Comparison of ENCODE assay signal across 24 mouse cellular contexts in the genomic region with DNA sequence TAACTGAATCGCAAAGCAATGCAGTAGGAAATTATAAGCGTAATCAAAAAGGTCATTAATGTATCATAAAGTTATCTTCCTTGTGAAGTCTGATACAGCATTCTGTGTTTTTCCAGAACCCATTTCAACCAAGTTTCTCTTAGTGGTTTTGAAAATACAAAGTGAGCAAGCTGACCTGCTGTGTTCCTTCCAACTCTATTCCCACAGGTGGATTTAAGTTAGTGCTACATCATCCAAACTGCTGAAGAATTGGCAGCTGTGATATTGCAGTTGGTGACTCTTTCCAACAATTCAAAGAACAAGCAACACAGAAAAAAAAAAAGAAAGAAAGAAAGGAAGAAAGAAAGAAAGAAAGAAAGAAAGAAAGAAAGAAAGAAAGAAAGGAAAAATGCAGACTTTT.
"Had no signal": no experiment of that assay in that cellular context is flagged by ENCODE, and none has a peak within 500 bp of the region (broad histone marks: within the 10 kb centered on the region; RNA-seq: fewer than 3 reads in every experiment).

No protein-coding gene starts in this region.

- H3K27me3 ChIP-seq: heart, embryonic 12.5 days; hindbrain, embryonic 12.5 days; kidney, embryonic 15.5 days; limb, embryonic 12.5 days; limb, embryonic 15.5 days; liver, embryonic 12.5 days had no signal

- H3K4me3 ChIP-seq: heart, embryonic 10.5 days; heart, embryonic 12.5 days; hindbrain, embryonic 10.5 days; hindbrain, embryonic 12.5 days; kidney, embryonic 15.5 days; limb, embryonic 12.5 days; limb, embryonic 15.5 days; liver, embryonic 12.5 days had no signal

- H3K27ac ChIP-seq: heart, embryonic 10.5 days; hindbrain, embryonic 10.5 days; hindbrain, embryonic 12.5 days; hindbrain, embryonic 14.5 days; kidney, embryonic 15.5 days; kidney, postnatal 0 days; limb, embryonic 12.5 days; limb, embryonic 15.5 days; liver, embryonic 12.5 days; liver, embryonic 14.5 days had no signal

- H3K9me3 ChIP-seq: heart, embryonic 10.5 days; heart, embryonic 12.5 days; hindbrain, embryonic 10.5 days; hindbrain, embryonic 12.5 days; kidney, embryonic 15.5 days; limb, embryonic 12.5 days; limb, embryonic 15.5 days; liver, embryonic 12.5 days had no signal

- H3K4me1 ChIP-seq: heart, embryonic 10.5 days; heart, embryonic 12.5 days; hindbrain, embryonic 10.5 days; hindbrain, embryonic 12.5 days; kidney, embryonic 15.5 days; limb, embryonic 12.5 days; limb, embryonic 15.5 days; liver, embryonic 12.5 days had no signal

- ATAC-seq: hindbrain, embryonic 16.5 days; intestine, embryonic 16.5 days; liver, embryonic 12.5 days had no signal

- H3K4me2 ChIP-seq: heart, embryonic 12.5 days; hindbrain, embryonic 12.5 days; hindbrain, embryonic 14.5 days; kidney, embryonic 15.5 days; limb, embryonic 12.5 days; limb, embryonic 15.5 days; liver, embryonic 12.5 days had no signal

- H3K36me3 ChIP-seq: heart, embryonic 10.5 days; heart, embryonic 12.5 days; hindbrain, embryonic 10.5 days; hindbrain, embryonic 12.5 days; kidney, embryonic 15.5 days; limb, embryonic 12.5 days; limb, embryonic 15.5 days; liver, embryonic 12.5 days had no signal

- H3K9ac ChIP-seq: heart, embryonic 12.5 days; hindbrain, embryonic 12.5 days; hindbrain, embryonic 14.5 days; kidney, embryonic 15.5 days; limb, embryonic 12.5 days; limb, embryonic 15.5 days; liver, embryonic 12.5 days; liver, embryonic 14.5 days had no signal

- DNase-seq: heart, adult 18-20 months; heart, postnatal 10 days; heart, postnatal 4 days; kidney, adult 11 months; kidney, adult 2 months; kidney, adult 9 months; kidney, postnatal 14 days; kidney, postnatal 36 days; layer of hippocampus, adult 9-11 months; layer of hippocampus, postnatal 36 days; left cerebral cortex, postnatal 4 days had no signal
